Mouse (Mus musculus) limb, embryonic 13.5 days (tissue): ENCODE results near the gene Cpn1. TPM values are rescaled to one million over a fixed set of nuclear protein-coding genes. Genes with fewer than 3 reads are reported as not detected.

Experiments used
- ATAC-seq: fragments of 200-750 bp; cut with Nextera tagmentation; 2 replicates; pipeline ENCODE4 v1.8.0; 2017; ENCODE audit warnings: low read depth, moderate number of reproducible peaks, moderate TSS enrichment; ENCODE audit not compliant: low FRiP score
- H3K27ac ChIP-seq: fragments of 300-500 bp; sonication (generic); 2 replicates; pipeline ENCODE4 v1.5.1; 2015; ENCODE audit warnings: inconsistent platforms, mild to moderate bottlenecking, moderate library complexity
- H3K27me3 ChIP-seq: fragments of 300-500 bp; sonication (generic); 2 replicates; pipeline ENCODE4 v1.6.1; 2015; ENCODE audit warnings: mild to moderate bottlenecking, inconsistent platforms
- H3K36me3 ChIP-seq: fragments of 300-500 bp; sonication (generic); 2 replicates; pipeline ENCODE4 v1.6.1; 2015; ENCODE audit warnings: inconsistent platforms, mild to moderate bottlenecking, moderate library complexity
- H3K4me1 ChIP-seq: fragments of 300-500 bp; sonication (generic); 2 replicates; pipeline ENCODE4 v1.6.1; 2015; ENCODE audit warnings: inconsistent platforms
- H3K4me2 ChIP-seq: fragments of 300-500 bp; sonication (generic); replicated peaks from 2 replicates; pipeline ENCODE4 v1.6.1; 2015; ENCODE audit warnings: inconsistent platforms, mild to moderate bottlenecking, moderate library complexity
- H3K4me3 ChIP-seq: fragments of 300-500 bp; sonication (generic); 2 replicates; pipeline ENCODE4 v1.5.1; 2015; ENCODE audit warnings: moderate library complexity, mild to moderate bottlenecking, inconsistent platforms
- H3K9ac ChIP-seq: fragments of 300-500 bp; sonication (generic); 2 replicates; pipeline ENCODE4 v1.6.1; 2015; ENCODE audit warnings: mild to moderate bottlenecking, inconsistent platforms
- H3K9me3 ChIP-seq: fragments of 300-500 bp; sonication (generic); 2 replicates; pipeline ENCODE4 v1.6.1; 2016; ENCODE audit warnings: inconsistent platforms
- WGBS: fragments of 180-500 bp; shearing (Covaris S2); methylation state at CpG from one replicate; pipeline ENCODE4 v1.1.7; 2015; 5-methylcytosine and 5-hydroxymethylcytosine counted together
- polyA plus RNA-seq: library from polyadenylated mRNA; unstranded; fragments of >200 nt; fragmentation: Nextera tagmentation; extraction: Ambion mirVana; gene quantifications from 2 replicates; pipeline ENCODE4 v1.2.1, GENCODE M21; 2015

The Cpn1 gene
- polyA plus RNA-seq, 1 experiment from 2014 or later = 0.15 TPM

DNA sequence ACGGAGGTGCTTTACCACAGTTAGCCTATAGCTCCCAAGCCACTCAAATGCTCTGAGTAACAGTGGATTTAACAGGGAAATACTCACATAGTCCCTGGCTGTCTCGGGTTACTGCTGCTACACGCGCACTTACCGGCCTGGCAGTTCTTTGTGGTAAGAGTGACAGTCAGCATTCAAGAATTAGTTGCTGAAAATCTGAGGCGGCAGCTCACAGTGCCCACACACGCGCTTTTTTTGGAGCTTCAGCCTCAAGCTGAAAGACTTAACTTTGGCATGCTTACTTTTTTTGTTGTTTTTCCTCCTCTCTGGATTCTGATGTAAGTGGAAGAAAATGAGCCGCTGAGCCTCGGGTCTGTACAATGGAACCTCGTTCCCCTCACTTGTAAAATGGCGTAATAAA is 20.8 kb upstream of the Cpn1 start:
- Histone ChIP-seq H3K4me3 (no peak overlapping the region), H3K27me3 (no peaks in the 10 kb centered on the region), H3K9ac (no peak overlapping the region), H3K27ac (no peak overlapping the region), H3K4me2 (peak overlapping the region; percentile 27; the same call in 1 of the 2 replicates), H3K36me3 (no peaks in the 10 kb centered on the region), H3K9me3 (no peaks in the 10 kb centered on the region), H3K4me1 (no peaks in the 10 kb centered on the region; the same call in 1 of the 2 replicates)
- WGBS = 47% methylated on average over 12 of the region's 12 CpGs
- no peak for ATAC-seq

DNA sequence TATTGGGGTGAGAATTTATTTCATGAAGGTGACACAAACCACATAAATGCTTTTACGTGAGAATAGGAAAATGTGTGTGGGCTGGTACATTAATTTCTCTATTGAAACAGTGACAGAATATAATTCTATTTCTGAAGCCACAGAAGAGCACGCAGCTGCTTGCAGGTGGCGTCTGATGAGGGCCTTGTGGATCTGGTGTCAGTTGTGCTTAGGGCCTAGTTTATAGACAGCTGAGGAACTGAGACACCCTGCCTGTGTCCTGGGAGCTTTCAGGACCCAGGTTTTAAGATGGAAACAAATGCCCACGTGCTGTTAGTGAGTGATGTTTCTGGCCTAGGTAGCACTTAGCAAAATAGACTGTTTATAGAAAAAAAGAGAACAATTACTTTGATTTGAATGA is 18.7 kb upstream of the Cpn1 start:
- no peaks in the 10 kb centered on the region for H3K27me3 ChIP-seq
- no peaks in the 10 kb centered on the region; the same call in 1 of the 2 replicates for H3K4me1 ChIP-seq
- no peak for ATAC-seq

DNA sequence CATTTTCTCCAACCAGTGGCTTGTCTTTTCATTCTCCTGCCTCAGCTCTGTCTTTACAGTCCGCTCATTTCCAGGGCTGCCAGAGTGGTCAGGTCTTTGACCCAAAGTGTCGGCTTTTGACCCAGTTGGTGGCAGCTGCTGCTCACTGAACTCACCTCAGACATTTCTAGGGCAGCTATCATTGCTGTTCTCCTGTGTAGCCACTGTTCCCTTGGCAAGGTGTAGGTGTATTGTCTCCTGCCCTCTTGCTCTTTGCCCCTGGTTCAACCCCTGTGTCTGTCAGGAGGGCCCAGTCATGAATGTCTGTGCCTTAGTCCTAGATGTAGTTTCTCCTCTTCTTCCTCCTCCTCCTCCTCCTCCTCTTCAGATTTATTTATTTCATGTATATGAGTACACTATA is 17.9 kb upstream of the Cpn1 start:
- ATAC-seq = no peak
- no peak overlapping the region for H3K27ac ChIP-seq
- H3K9ac ChIP-seq = no peak overlapping the region
- WGBS = 91% methylated on average over 2 of the region's 2 CpGs
- H3K4me3 ChIP-seq = no peak overlapping the region
- H3K4me1 ChIP-seq = no peaks in the 10 kb centered on the region; the same call in 1 of the 2 replicates
- H3K9me3 ChIP-seq = no peaks in the 10 kb centered on the region
- H3K4me2 ChIP-seq = no peak overlapping the region
- H3K27me3 ChIP-seq = no peaks in the 10 kb centered on the region
- H3K36me3 ChIP-seq = no peaks in the 10 kb centered on the region

More for the DNA sequence above, 18.7 kb upstream of the Cpn1 start:
- WGBS = 68% methylated on average over 4 of the region's 4 CpGs
- Histone ChIP-seq H3K4me2 (no peak overlapping the region), H3K36me3 (no peaks in the 10 kb centered on the region), H3K9me3 (no peaks in the 10 kb centered on the region), H3K4me3 (no peak overlapping the region), H3K27ac (no peak overlapping the region), H3K9ac (no peak overlapping the region)

DNA sequence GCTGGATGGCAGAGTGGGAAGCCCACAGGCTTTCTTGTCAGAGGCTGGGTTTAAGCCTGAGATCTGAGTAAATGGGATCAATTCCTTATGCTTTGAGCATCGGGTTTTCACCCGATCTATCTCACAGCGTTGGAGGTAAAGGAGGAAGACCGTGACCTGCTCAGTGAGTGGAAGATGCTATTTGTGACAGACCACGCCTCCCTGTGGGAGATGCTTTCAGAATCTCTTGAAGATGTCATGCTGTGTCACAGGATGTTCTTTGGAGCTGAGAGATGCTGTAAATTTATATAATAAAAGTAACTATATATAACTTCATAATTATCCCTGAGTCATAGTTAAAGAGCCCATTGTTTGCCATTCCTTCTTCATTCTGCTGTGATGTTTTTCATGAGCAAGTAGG is 14.4 kb upstream of the Cpn1 start:
- no peak for ATAC-seq

DNA sequence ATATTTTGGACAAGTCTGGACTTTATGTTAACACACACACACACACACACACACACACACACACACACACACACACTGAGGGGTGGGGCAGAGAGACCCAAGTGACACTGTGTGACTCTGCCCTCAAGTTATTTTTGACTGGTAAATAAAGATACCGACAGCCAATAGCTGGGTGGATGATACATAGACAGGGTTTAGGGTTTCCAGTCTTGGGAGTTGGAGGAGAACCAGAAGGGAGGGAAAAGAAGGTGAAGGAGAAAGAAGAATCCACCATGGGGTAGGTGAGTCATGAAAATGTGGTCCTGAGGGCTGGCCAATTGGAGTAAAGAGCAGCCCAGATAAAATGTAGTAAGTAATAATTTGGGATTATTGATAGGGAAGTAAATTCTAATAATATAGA is 13.7 kb upstream of the Cpn1 start:
- no peaks in the 10 kb centered on the region for H3K4me1 ChIP-seq
- H3K27ac ChIP-seq = no peak overlapping the region
- no peak overlapping the region for H3K4me3 ChIP-seq
- no peak overlapping the region for H3K9ac ChIP-seq
- no peaks in the 10 kb centered on the region for H3K27me3 ChIP-seq
- H3K36me3 ChIP-seq = no peaks in the 10 kb centered on the region
- 82% methylated on average over 1 of the region's 1 CpGs for WGBS
- no peak overlapping the region for H3K4me2 ChIP-seq
- H3K9me3 ChIP-seq = no peaks in the 10 kb centered on the region
- ATAC-seq = no peak

More for the DNA sequence above, 14.4 kb upstream of the Cpn1 start:
- no peak overlapping the region for H3K9ac ChIP-seq
- 77% methylated on average over 5 of the region's 5 CpGs for WGBS
- no peak overlapping the region for H3K4me3 ChIP-seq
- H3K4me1 ChIP-seq = no peaks in the 10 kb centered on the region
- H3K27ac ChIP-seq = no peak overlapping the region
- H3K27me3 ChIP-seq = no peaks in the 10 kb centered on the region
- H3K36me3 ChIP-seq = no peaks in the 10 kb centered on the region
- H3K4me2 ChIP-seq = no peak overlapping the region
- H3K9me3 ChIP-seq = no peaks in the 10 kb centered on the region

DNA sequence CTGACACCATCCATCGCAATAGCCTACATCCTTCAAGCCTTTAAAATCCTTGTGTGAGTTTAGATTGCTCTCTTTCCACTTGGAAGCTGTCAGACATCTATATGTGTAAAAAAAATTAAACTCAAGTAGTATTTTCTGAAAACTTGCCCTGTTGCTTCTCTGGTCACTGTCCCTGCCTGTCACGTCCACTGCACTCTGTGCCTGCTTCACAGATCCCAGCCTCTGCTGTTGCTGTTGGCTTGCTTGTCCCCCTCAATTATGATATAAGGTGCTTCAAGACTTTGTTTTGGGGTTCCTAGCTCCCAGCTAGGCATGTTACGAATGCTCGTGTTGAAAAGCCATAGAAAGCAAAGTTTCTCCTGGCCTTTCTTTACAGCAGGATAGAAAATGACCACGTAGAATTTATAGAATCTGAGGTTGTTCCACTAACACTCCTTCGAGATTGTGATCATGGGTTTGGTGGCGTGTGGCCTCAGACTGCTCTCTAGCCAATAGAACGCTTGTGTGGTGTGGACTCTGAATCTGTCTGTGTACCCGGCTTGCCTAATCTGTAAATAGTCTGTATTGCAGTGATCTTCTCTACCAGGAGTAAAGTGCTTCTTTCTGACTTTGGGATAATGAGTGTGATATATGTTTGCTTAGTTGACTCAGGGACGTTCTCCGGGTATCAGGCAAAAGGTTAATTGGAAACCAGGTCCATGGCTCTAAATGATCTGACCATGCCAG is 12.6 kb upstream of the Cpn1 start:
- WGBS = 75% methylated on average over 11 of the region's 11 CpGs
- Histone ChIP-seq H3K4me2 (no peak overlapping the region), H3K9ac (no peak overlapping the region)

DNA sequence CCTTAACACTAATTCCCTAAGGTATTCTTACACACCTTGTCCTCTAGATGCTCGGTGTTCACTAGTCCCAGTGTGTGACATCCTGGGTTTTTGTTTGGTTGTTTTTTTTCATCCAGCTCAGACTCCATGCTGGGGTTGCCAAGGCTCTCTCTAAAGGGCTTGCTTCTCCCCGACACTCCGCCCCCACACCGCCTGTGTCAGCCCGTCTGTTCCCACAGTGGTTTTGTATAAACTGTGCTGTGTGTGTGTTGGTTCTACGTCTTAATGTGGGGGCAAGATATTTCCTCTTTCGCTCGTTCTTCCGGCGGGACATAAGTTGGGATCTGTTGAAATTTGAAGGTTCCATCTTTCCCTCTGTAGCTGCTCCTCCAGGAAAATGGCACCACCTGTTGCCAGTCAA is 11.7 kb upstream of the Cpn1 start:
- H3K36me3 ChIP-seq = no peaks in the 10 kb centered on the region
- H3K4me3 ChIP-seq = no peak overlapping the region
- H3K27ac ChIP-seq = no peak overlapping the region
- no peaks in the 10 kb centered on the region for H3K4me1 ChIP-seq
- no peak overlapping the region for H3K4me2 ChIP-seq
- no peaks in the 10 kb centered on the region for H3K9me3 ChIP-seq
- H3K9ac ChIP-seq = no peak overlapping the region
- H3K27me3 ChIP-seq = no peaks in the 10 kb centered on the region
- ATAC-seq = no peak
- WGBS = 84% methylated on average over 10 of the region's 10 CpGs

More for the DNA sequence above, 12.6 kb upstream of the Cpn1 start:
- no peak overlapping the region for H3K4me3 ChIP-seq
- ATAC-seq = no peak
- H3K4me1 ChIP-seq = no peaks in the 10 kb centered on the region
- H3K9me3 ChIP-seq = no peaks in the 10 kb centered on the region
- no peaks in the 10 kb centered on the region for H3K27me3 ChIP-seq
- no peak overlapping the region for H3K27ac ChIP-seq
- H3K36me3 ChIP-seq = no peaks in the 10 kb centered on the region

DNA sequence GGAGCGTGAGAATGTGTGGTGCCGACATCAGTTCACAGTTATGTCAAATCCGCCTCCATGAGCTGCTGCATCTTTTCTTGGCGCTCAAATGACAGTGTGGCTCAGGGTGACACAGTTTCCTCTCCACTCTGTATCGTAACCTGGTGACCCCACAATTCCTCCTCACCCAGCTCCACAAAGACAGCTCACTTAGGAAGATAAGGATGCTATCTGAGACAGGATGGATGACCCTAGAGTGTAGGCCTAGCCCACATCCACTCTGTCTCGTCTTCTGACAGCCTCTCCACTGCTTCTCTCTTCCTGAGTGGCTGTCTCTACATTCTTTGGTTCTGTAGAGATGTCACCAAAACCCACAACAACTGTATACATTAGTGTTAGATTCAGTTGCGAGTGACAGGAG is 9.1 kb upstream of the Cpn1 start:
- Histone ChIP-seq H3K4me3 (no peak overlapping the region), H3K9ac (no peak overlapping the region), H3K36me3 (no peaks in the 10 kb centered on the region), H3K27me3 (no peaks in the 10 kb centered on the region), H3K4me1 (no peaks in the 10 kb centered on the region), H3K27ac (no peak overlapping the region), H3K4me2 (no peak overlapping the region), H3K9me3 (no peaks in the 10 kb centered on the region)
- ATAC-seq = no peak
- WGBS = 72% methylated on average over 7 of the region's 7 CpGs

DNA sequence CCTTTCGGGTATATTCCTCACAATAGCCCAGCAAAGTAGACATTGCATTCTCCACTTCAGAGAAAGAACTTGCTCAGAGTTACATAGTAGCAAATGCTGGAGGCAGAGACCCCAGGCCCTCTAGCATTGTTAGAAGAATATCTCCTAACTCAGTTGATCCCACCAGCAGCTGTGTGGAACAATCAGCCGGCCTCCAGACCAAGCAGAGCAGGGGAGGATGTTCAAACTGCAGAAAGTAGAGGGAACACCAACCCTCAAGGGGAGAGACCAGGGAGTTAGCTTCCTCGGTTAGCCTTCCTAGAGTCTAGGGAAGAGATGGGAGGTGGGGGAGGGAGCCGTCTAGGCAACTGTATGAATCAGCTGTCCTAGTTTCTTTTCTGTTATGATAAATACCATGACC is 6.1 kb upstream of the Cpn1 start:
- Histone ChIP-seq H3K4me1 (no peaks in the 10 kb centered on the region), H3K9me3 (no peaks in the 10 kb centered on the region), H3K9ac (no peak overlapping the region), H3K4me3 (no peak overlapping the region), H3K27ac (no peak overlapping the region), H3K4me2 (no peak overlapping the region), H3K27me3 (no peaks in the 10 kb centered on the region), H3K36me3 (no peaks in the 10 kb centered on the region)
- no peak for ATAC-seq
- 71% methylated on average over 4 of the region's 4 CpGs for WGBS

DNA sequence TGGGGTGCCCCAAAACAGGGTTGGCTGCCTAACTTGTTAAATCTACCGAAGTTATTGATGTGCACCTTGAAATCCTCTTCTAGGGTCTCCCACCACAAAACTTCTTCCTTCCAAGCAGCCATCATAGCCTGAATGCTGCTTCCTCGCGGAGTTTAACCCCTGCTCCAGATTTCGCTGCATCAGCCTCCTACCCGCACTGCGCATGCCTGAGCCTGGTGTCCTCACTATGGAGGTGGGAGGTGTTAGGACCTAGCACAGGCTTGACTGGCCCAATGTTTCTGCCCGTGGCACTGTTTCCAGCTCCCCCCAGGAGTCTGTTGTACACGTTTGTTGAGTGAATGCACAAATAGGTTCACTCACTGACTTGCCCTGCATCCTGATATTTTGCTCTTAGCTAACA is 4.0 kb upstream of the Cpn1 start:
- no peaks in the 10 kb centered on the region for H3K36me3 ChIP-seq
- H3K4me3 ChIP-seq = no peak overlapping the region
- no peak for ATAC-seq
- no peak overlapping the region for H3K9ac ChIP-seq
- 84% methylated on average over 8 of the region's 8 CpGs for WGBS
- H3K27ac ChIP-seq = no peak overlapping the region
- H3K9me3 ChIP-seq = no peaks in the 10 kb centered on the region
- H3K4me2 ChIP-seq = no peak overlapping the region
- peaks cover 9% of the 10 kb centered on the region; the same call in 1 of the 2 replicates for H3K27me3 ChIP-seq
- peaks cover 8% of the 10 kb centered on the region for H3K4me1 ChIP-seq

DNA sequence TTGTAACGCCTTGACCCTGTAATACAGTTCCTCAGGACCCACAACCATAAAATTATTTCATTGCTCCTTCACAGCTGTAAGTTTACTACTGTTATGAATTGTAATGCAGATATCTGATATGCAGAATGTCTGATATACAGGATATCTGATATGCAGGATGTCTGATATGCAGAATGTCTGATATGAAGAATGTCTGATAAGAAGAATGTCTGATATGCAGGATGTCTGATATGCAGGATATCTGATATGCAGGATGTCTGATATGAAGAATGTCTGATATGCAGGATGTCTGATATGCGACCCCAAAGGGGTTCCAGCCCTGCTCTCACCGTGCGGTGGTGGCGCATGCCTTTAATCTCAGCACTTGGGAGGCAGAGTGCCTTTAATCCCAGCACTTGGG is 4.4 kb downstream of the Cpn1 start:
- 84% methylated on average over 5 of the region's 5 CpGs for WGBS
- H3K9ac ChIP-seq = no peak overlapping the region
- no peak for ATAC-seq
- H3K27me3 ChIP-seq = peaks cover 17% of the 10 kb centered on the region; the same call in 1 of the 2 replicates
- peaks cover 8% of the 10 kb centered on the region for H3K4me1 ChIP-seq
- no peak overlapping the region for H3K27ac ChIP-seq
- H3K9me3 ChIP-seq = no peaks in the 10 kb centered on the region
- H3K4me3 ChIP-seq = no peak overlapping the region
- H3K36me3 ChIP-seq = no peaks in the 10 kb centered on the region
- no peak overlapping the region for H3K4me2 ChIP-seq

DNA sequence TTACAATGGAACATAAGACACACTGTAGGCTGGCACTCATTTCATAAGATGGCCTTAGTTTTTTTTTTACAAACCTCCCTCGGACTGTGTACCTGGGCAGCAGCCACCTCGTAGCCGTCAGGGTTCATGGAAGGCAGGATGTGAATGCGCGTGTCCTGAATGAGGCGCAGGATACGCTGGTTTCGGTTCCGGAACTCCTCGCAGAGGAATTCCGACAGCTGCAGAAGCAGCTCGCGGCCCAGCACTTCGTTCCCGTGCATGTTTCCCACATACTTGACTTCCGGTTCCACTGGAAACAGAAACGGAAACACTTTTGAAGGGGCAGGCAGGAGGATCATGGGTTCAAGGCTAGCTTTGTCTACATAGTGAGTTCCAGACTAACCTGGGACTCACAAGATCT is 5.6 kb downstream of the Cpn1 start:
- Histone ChIP-seq H3K36me3 (no peaks in the 10 kb centered on the region), H3K4me1 (peaks cover under 1% of the 10 kb centered on the region; the same call in 1 of the 2 replicates), H3K27me3 (peaks cover 8% of the 10 kb centered on the region; the same call in 1 of the 2 replicates), H3K27ac (no peak overlapping the region), H3K4me3 (no peak overlapping the region), H3K9ac (no peak overlapping the region), H3K4me2 (no peak overlapping the region), H3K9me3 (no peaks in the 10 kb centered on the region)
- 95% methylated on average over 17 of the region's 17 CpGs for WGBS
- no peak for ATAC-seq

DNA sequence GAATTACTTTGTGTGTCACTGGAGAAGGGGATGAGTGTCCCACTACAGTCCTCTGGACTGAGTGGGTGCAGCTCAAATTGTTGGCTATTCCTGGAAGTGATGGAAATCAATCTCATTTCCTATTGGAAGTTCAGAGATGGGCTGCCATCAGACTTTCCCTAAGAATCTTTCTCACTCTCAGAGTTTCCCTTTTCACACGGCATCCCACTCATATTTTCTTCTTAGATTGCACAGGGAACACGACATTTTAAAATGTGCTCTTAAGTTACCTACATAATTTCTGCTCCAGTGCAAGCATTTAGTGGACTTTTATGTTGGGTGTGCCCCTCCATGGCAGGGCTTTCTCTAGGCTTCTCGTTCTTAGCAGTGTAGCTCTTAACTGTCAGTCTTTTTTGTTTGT is 8.6 kb downstream of the Cpn1 start:
- no peaks in the 10 kb centered on the region for H3K4me1 ChIP-seq
- H3K36me3 ChIP-seq = no peaks in the 10 kb centered on the region
- H3K27ac ChIP-seq = no peak overlapping the region
- no peak for ATAC-seq
- H3K9me3 ChIP-seq = no peaks in the 10 kb centered on the region
- H3K4me3 ChIP-seq = no peak overlapping the region
- no peak overlapping the region for H3K4me2 ChIP-seq
- 78% methylated on average over 3 of the region's 3 CpGs for WGBS
- no peaks in the 10 kb centered on the region for H3K27me3 ChIP-seq
- H3K9ac ChIP-seq = no peak overlapping the region
